Mouse (Mus musculus): ENCODE results near the gene Olfr39. TPM values are rescaled to one million over a fixed set of nuclear protein-coding genes. Genes with fewer than 3 reads are reported as not detected.

Gene Olfr39
- polyA plus RNA-seq (2017; shearing (Covaris generic)): not detected

GRCm38 (mm10) chr9:20282051-20282450 lies at the start of gene Olfr39:
Olfr39 (plus strand) TSS chr9:20282351.

GRCm38 (mm10) chr9:20236819-20237218 lies 45.3 kb upstream of the Olfr39 start, which contains the start of gene Olfr872:
Olfr872 (plus strand) TSS chr9:20237119.

GRCm38 (mm10) chr9:20298232-20298631 lies 16.1 kb downstream of the Olfr39 start, which contains the start of gene Olfr873:
Olfr873 (plus strand) TSS chr9:20298532.

GRCm38 (mm10) chr9:20335994-20336393 lies 53.8 kb downstream of the Olfr39 start, which contains the start of gene Olfr18:
Olfr18 (minus strand) TSS chr9:20336094.

Other genes with a start within 250 kb of the Olfr39 start
- gene Olfr867, start 224.8 kb upstream of the Olfr39 start, polyA plus RNA-seq (2017; shearing (Covaris generic)): not detected
- not detected for gene Olfr868, start 183.7 kb upstream of the Olfr39 start, polyA plus RNA-seq (2017; shearing (Covaris generic))
- not detected for gene Olfr869, start 153.3 kb upstream of the Olfr39 start, polyA plus RNA-seq (2017; shearing (Covaris generic))
- not detected for gene Olfr870, start 108.3 kb upstream of the Olfr39 start, polyA plus RNA-seq (2017; shearing (Covaris generic))
- not detected for gene Olfr871, start 70.1 kb upstream of the Olfr39 start, polyA plus RNA-seq (2017; shearing (Covaris generic))
- not detected for gene Olfr872, start 45.2 kb upstream of the Olfr39 start, polyA plus RNA-seq (2017; shearing (Covaris generic))
- not detected for gene Olfr873, start 16.2 kb downstream of the Olfr39 start, polyA plus RNA-seq (2017; shearing (Covaris generic))
- not detected for gene Olfr18, start 53.7 kb downstream of the Olfr39 start, polyA plus RNA-seq (2017; shearing (Covaris generic))
- 35.3 TPM for gene Zfp560, start 102.8 kb downstream of the Olfr39 start, polyA plus RNA-seq (2017; shearing (Covaris generic))
- 33.1 TPM for gene Zfp26, start 177.8 kb downstream of the Olfr39 start, polyA plus RNA-seq (2017; shearing (Covaris generic))
- gene Zfp426, start 210.4 kb downstream of the Olfr39 start, polyA plus RNA-seq (2017; shearing (Covaris generic)): 32.9 TPM
- 42.4 TPM for gene Zfp266, start 239.1 kb downstream of the Olfr39 start, polyA plus RNA-seq (2017; shearing (Covaris generic))

Data from inflammation-experienced regulatory T-cells, adult 16 weeks (primary cell).